Mouse (Mus musculus) forebrain, embryonic 13.5 days (tissue): ENCODE data around the gene H2-T3. TPM values are rescaled to one million over a fixed set of nuclear protein-coding genes. Genes with fewer than 3 reads are reported as not detected.
"Not testable (repeated sequence)": the region's sequence is repeated elsewhere in the genome, so short reads cannot be mapped to it uniquely, and the experiment has no call there.

Source experiments
- ATAC-seq: fragments of 200-750 bp; cut with Nextera tagmentation; 2 replicates; pipeline ENCODE4 v1.8.0; 2017
- H3K27ac ChIP-seq: fragments of 300-500 bp; sonication (generic); 2 replicates; pipeline ENCODE4 v1.5.1; 2015; ENCODE audit warnings: inconsistent platforms, mild to moderate bottlenecking, moderate library complexity
- H3K27me3 ChIP-seq: fragments of 300-500 bp; sonication (generic); 2 replicates; pipeline ENCODE4 v1.6.1; 2015; ENCODE audit warnings: mild to moderate bottlenecking, inconsistent platforms
- H3K36me3 ChIP-seq: fragments of 300-500 bp; sonication (generic); 2 replicates; pipeline ENCODE4 v1.6.1; 2015; ENCODE audit warnings: mild to moderate bottlenecking, inconsistent platforms; ENCODE audit not compliant: poor library complexity, severe bottlenecking
- H3K4me1 ChIP-seq: fragments of 300-500 bp; sonication (generic); 2 replicates; pipeline ENCODE4 v1.6.1; 2015; ENCODE audit warnings: inconsistent platforms
- H3K4me2 ChIP-seq: fragments of 300-500 bp; sonication (generic); 2 replicates; pipeline ENCODE4 v1.6.1; 2015; ENCODE audit warnings: inconsistent platforms, mild to moderate bottlenecking, moderate library complexity
- H3K4me3 ChIP-seq: fragments of 300-500 bp; sonication (generic); 2 replicates; pipeline ENCODE4 v1.5.1; 2015; ENCODE audit warnings: mild to moderate bottlenecking, inconsistent platforms
- H3K9ac ChIP-seq: fragments of 300-500 bp; sonication (generic); 2 replicates; pipeline ENCODE4 v1.6.1; 2015; ENCODE audit warnings: mild to moderate bottlenecking, inconsistent platforms
- H3K9me3 ChIP-seq: fragments of 300-500 bp; sonication (generic); replicated peaks from 2 replicates; pipeline ENCODE4 v1.6.1; 2016; ENCODE audit warnings: inconsistent platforms
- WGBS: fragments of 180-500 bp; shearing (Covaris S2); methylation state at CpG from one replicate; pipeline ENCODE4 v1.1.7; 2015; 5-methylcytosine and 5-hydroxymethylcytosine counted together
- polyA plus RNA-seq: library from polyadenylated mRNA; unstranded; fragments of >200 nt; fragmentation: Nextera tagmentation; extraction: Ambion mirVana; gene quantifications from 2 replicates; pipeline ENCODE4 v1.2.1, GENCODE M21; 2015

The H2-T3 gene
- polyA plus RNA-seq, 1 experiment from 2014 or later, result not detected

DNA sequence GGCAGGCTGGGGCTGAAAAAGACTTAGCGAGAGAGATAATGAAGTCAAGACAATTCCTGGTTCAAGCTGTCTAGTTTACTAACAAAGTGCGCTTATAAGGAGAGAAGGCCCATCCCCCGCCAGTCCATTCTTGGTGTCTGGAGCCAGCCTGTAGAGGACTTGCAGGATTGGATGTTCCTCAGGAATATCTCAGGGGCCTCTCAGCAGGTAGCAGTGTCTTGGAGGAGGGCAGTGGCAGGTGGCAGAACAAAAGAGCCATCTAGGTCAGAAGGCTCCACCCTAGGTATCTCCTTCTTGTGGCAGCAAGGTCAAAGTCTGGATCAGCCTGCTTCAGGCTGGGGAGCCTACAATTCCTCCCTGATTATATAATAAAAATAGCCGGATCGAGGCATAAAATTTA lies 41.6 kb downstream of the H2-T3 start:
- not testable (repeated sequence) for H3K9ac ChIP-seq, H3K27ac ChIP-seq, H3K9me3 ChIP-seq, H3K4me3 ChIP-seq, H3K4me2 ChIP-seq, ATAC-seq, H3K36me3 ChIP-seq
- WGBS, result 78% methylated on average over 5 of the region's 5 CpGs
- Histone ChIP-seq H3K27me3 (peaks cover 48% of the 10 kb centered on the region), H3K4me1 (peaks cover 10% of the 10 kb centered on the region)

GRCm38 (mm10) chr17:36146937-36147336 lies 43.1 kb downstream of the H2-T3 start:
- H3K9ac ChIP-seq, H3K27ac ChIP-seq, H3K4me3 ChIP-seq, H3K36me3 ChIP-seq, ATAC-seq, H3K4me2 ChIP-seq, H3K9me3 ChIP-seq: not testable (repeated sequence)
- peaks cover 10% of the 10 kb centered on the region for H3K4me1 ChIP-seq
- WGBS, result 87% methylated on average over 1 of the region's 1 CpGs
- peaks cover 52% of the 10 kb centered on the region for H3K27me3 ChIP-seq

DNA sequence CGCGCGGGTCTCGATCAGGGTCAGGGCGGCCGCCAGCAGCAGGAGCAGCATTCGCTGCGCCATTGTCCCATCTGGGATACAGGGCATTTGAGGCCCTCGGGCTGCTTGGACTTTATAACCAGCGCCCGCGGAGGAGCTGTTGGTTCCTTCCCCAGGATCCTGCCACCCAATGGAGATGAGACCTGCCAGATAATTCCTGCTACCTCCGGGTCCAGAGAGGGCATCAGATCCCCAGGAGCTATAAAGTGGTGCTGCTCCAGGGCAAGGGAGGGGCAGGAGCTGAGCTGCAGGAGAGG lies 44.3 kb downstream of the H2-T3 start:
- not testable (repeated sequence) for H3K9ac ChIP-seq, H3K36me3 ChIP-seq, H3K27ac ChIP-seq, ATAC-seq, H3K9me3 ChIP-seq
- peak overlapping the region; percentile 54 for H3K4me2 ChIP-seq
- peak overlapping the region; percentile 30 for H3K4me3 ChIP-seq
- peaks cover 10% of the 10 kb centered on the region for H3K4me1 ChIP-seq
- H3K27me3 ChIP-seq, result peaks cover 60% of the 10 kb centered on the region
- WGBS, result 2% methylated on average over 13 of the region's 13 CpGs

GRCm38 (mm10) chr17:36145111-36145860 lies 44.8 kb downstream of the H2-T3 start:
- Histone ChIP-seq H3K4me3 (peak overlapping the region; percentile 30), H3K9ac (no peak overlapping the region), H3K27me3 (peaks cover 61% of the 10 kb centered on the region), H3K9me3 (no peaks in the 10 kb centered on the region), H3K27ac (no peak overlapping the region), H3K4me2 (peak overlapping the region; percentile 54), H3K4me1 (peaks cover 10% of the 10 kb centered on the region), H3K36me3 (no peaks in the 10 kb centered on the region)
- ATAC-seq, result no peak
- WGBS, result 2% methylated on average over 76 of the region's 78 CpGs

GRCm38 (mm10) chr17:36136299-36136848 lies 53.7 kb downstream of the H2-T3 start:
- not testable (repeated sequence) for ATAC-seq

More at GRCm38 (mm10) chr17:36136299-36136848, 53.7 kb downstream of the H2-T3 start:
- H3K9me3 ChIP-seq, H3K4me3 ChIP-seq, H3K4me1 ChIP-seq, H3K4me2 ChIP-seq, H3K27ac ChIP-seq, H3K36me3 ChIP-seq, H3K9ac ChIP-seq: not testable (repeated sequence)
- H3K27me3 ChIP-seq, result peaks cover 32% of the 10 kb centered on the region
- 86% methylated on average over 1 of the region's 1 CpGs for WGBS

Other genes with a start within 250 kb of the H2-T3 start
- gene Abcf1, start 220.5 kb downstream of the H2-T3 start, polyA plus RNA-seq, result 108 and 120 TPM in 2 replicates
- 50.1 and 54.4 TPM in 2 replicates for gene Gnl1, start 210.4 kb downstream of the H2-T3 start, polyA plus RNA-seq
- 62.7 and 70.0 TPM in 2 replicates for gene Prr3, start 210.1 kb downstream of the H2-T3 start, polyA plus RNA-seq
- gene H2-T24, start 169.7 kb downstream of the H2-T3 start, polyA plus RNA-seq, result 6.3 and 6.5 TPM in 2 replicates
- gene H2-T23, start 157.4 kb downstream of the H2-T3 start, polyA plus RNA-seq, result 5.6 and 5.7 TPM in 2 replicates
- gene H2-T22, start 147.5 kb downstream of the H2-T3 start, polyA plus RNA-seq, result 4.0 TPM in 2 replicates
- not detected in 2 replicates for gene Gm6034, start 147.3 kb downstream of the H2-T3 start, polyA plus RNA-seq
- gene Gm11127, start 131.9 kb downstream of the H2-T3 start, polyA plus RNA-seq, result not detected in 2 replicates
- gene Gm19684, start 68.6 kb downstream of the H2-T3 start, polyA plus RNA-seq, result not detected in 2 replicates
- not detected in 2 replicates for gene Gm7030, start 60.9 kb downstream of the H2-T3 start, polyA plus RNA-seq
- not detected in 2 replicates for gene Gm8909, start 21.8 kb downstream of the H2-T3 start, polyA plus RNA-seq
- gene Rpp21, start 67.8 kb upstream of the H2-T3 start, polyA plus RNA-seq, result 92.5 and 97.4 TPM in 2 replicates
- gene Trim39, start 82.0 kb upstream of the H2-T3 start, polyA plus RNA-seq, result 24.5 and 25.8 TPM in 2 replicates
- gene H2-M10.2, start 96.2 kb upstream of the H2-T3 start, polyA plus RNA-seq, result not detected in 2 replicates
- not detected in 2 replicates for gene H2-M10.1, start 135.9 kb upstream of the H2-T3 start, polyA plus RNA-seq
- gene H2-M10.3, start 178.1 kb upstream of the H2-T3 start, polyA plus RNA-seq, result not detected in 2 replicates